Mouse (Mus musculus): Measurements from ENCODE around the gene Tnrc18.

The Tnrc18 gene

DNA sequence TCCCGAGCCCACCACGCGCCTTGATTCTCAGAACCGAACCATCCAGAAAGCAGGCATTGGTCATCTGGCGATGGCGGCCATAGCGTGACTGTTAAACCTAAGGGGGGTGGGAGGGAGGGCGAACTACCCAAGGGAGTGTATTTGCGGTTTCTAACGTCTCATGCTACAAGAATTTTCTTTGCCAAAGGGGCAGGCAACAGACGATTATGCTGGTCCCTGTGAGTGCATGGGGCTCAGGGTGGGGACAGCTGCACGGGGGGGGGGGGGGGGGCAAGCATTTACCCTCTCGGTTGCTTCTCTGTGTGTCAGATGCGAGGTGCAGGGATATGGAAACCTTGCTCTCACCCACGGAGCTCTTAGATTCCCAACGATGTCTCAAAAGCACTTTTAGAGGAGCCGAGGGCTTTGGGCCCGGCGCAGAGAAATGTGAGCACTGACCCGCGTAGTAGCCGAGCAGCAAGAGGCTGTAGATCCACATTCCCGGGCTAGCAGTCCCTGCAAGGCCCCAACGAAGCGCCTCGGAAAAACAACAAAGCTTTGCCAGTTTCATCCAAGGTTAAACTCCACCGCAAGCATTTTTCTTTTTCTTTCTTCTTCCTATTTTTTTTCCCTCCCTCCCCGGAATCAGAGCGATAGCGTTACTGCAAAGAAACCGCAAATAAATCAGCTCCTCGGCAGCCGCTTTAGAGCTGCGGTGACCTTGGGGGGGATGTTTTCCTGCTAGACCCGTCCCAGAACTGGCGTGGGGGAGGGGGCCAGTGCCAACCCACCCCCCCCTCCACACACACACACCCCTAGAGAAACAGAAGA is 5.0 kb upstream of the Tnrc18 start:
- DNase-seq (ENCODE audit: low spot score in 2 of 2) = peak; percentile 47 to 53

DNA sequence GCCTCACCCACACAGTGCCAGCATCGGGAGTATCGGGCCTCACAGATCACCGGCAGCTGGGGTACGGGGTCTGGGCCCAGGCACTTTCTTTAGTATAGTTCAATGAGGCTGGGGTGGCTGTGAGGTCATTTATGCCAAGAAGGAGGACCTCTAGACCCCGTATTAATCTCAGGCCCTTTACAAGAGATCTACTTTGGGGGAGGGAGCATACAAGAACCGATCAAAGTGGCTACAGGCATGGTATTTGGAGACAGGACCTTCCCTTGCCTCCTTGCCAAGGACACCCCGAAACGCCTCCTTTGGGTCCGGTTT is 4.5 kb upstream of the Tnrc18 start:
- peak in 1 of 2 experiments; percentile 37 for DNase-seq (ENCODE audit: low spot score in 2 of 2)

DNA sequence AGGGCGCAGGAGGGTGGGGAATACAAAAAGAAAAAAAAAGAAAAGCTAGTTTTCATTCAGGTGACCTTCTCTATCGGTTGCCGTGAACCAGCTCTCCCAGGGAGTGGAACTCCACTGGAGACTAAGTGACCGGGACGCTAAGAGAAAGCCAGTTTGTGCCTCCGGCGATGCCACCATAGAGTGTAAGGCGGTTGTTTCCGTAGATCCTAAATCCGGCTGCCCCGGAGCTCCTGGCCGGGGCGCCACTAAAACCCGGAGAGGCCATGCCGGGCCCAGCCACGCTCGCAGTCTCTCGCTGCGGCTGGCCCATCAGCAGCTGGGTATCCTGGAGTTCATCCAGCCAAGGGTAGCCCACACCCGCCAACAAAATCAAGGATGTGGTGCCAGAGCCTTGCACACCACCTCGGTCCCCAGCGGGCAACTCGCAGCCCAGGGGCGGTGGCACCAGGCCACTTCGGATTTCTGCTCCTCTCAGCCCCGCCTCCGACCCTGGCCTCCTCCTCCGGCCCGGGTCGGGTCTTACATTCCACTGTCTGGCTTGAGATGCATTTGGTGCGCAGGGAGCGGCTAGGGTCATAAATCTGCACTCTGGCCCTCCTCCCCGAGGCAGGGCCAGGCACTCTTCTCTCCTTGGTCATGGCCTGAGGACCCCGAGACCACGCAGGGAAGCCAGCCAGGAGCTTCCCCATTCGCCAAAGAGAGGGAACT is 4.0 kb upstream of the Tnrc18 start:
- peak; percentile 74 to 75 for DNase-seq (ENCODE audit: low spot score in 2 of 2)

DNA sequence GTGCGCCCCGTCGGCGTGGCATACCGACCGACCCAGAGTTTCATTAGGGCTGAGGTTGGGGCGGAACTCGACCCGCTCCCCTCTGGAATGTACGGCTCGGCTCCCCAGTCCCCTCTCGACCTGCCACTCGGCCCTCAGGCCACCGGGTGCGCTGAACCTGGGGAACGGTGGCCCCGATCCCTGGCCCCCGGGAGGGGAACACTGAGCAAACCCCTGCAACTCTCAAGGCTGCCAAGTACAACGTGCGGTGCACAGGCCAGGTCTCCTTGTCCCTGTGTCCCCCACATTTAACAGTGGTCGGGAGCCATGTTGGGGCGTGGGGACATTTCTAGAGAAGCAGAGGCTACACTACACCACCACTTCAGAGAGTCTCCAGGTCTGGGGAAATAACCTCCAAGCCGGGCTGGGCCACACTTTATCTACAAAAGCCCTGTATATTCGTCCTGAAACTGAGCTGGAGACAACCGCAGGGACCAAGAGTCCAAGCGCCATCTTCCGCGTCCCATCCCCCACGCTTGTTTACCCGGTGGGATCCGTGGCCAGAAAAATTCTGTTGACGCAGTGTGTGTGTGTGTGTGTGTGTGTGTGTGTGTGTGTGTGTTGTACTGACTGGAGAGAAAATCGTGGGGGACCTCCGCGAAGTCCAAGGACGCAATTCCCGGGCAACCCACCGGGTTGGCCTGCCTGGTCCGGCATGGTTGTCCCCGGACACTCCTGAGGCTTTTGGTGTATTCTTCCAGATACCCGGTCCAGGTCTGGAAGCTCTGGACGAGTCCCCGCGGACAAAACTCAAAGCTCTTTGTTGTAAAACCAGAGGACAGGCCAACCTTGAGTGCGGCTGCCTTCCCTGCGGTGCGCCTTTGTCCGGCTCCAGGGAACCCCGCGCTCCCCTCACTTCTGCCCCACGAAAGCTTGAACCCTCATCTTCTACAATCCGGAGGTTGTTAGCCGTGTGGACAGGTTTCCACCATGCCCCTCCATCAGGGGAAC is 3.1 kb upstream of the Tnrc18 start:
- DNase-seq (ENCODE audit: low spot score in 2 of 2) = peak; percentile 52 to 74

DNA sequence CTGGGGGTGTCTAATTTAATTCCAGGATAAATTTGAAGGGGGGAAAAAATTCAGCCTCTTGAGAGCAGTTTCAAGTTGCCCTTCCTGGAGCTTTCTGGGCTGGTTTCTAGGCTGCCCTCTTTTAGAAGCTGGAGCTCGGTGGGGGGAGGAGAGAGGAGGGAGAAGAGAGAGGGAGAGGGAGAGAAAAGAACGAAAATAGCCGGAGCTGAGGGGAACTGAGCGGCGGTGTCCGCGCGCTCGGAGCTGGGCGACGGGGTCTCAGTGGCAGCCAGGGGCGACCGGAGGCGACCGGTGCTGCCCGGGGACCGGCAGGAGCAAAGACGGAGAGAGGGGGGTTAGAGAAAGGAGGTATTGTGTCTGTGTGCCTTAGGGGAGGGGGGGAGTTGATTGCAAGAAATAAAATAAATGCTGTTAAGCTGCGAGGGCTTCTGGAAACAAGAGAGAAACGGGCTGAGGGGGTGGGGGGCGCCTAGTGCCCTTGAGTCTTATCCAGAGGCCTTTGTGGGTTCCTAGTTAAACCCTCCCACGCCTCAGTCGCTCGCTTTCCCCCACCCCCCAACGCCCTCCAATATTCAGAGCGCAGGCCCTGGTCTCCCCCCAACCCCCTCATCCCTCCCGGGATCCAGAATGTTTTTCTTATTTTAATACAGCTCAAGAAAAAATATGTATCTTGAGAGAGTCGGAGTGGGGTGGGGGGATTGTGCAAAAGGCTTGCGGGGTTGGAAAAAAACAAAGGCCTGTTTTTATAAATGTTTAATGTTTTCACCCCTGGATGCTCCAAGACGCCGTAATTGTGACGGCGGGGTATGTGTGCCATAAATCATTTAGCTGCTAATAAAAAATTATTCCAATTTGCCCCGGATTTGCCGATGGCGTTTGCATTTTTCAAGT is 2.2 kb upstream of the Tnrc18 start:
- peak; percentile 79 to 87 for DNase-seq (ENCODE audit: low spot score in 2 of 2)

DNA sequence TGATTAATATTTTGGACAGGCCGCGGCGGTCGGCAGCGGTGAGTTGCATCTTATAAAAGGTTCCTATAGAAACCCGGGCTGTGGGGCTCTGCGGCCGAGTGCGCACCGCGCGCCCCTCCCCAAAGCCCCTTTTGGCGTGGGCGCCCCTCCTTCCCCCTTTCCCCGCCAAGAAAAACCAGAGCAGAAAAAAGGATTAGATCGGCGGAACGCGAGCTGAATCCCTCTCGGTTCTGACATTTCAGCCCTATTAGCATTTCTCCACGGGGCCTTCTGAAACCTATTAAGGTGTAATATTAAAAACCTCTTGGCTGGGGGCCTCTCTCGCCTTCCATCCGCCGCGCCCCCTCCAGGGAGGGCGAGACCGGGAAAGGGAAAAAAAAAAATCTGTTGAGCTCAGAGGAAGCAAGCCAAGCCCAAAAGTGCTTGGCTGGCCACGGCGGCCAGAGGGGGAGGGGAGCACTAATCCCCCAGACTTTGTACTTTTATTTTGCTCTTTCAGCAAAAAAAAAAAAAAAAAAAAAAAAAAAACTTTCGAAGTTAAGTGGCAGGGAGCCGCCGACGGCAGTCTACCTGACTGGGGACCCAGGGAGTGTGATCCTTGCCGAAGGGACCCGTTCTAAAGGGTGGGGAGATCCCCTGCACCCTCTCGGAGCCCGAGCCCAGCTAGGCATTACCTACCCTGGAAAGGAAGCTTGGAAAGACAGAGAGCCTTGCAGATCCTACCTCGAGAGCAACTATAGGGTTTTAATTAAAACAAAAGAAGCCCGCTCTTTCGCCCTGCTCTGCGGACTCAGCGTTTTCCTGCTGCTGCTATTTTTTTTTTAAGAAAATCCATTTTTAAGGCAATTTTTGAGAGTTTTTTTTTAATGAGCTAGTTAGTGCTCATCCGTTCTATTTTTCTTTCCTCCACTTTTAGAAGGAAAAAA is 1.2 kb upstream of the Tnrc18 start:
- peak; percentile 56 to 57 for DNase-seq (ENCODE audit: low spot score in 2 of 2)

DNA sequence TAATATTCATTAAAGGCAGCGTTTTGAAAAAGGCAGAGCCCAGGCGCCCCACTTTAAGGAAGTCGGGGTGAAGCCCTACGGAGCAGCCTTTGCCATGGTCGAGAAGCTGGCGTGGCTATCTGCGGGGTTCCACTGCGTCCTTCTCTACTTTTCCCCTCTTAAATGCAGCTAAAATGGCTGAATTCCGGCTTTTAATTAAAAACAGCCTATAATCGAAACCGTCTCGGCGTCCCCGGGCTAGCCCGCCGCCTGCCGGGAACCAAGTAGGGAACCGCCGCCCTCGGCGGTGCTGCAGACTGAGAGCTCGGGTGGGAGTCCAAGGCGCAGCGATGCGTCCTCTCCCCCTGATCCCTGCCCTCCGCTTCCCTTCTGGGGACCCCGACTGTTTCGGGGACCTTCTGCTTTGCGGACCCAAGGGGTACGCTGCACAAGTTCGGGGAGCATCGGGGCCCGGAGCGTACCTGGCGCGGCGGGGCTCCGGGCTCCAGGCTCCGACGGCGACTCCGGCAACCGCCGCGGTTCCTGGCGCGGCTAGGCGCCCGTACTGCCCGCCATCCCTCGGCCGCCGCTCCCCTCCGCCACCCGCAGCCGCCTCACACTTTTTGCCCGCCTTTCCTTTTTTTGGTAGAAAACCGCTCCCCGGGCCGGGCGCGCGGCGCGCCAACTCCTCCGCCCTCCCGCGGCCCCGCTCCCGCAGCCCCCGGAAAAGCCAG is 495 bp downstream of the Tnrc18 start:
- DNase-seq (ENCODE audit: low spot score in 2 of 2) = peak; percentile 77 to 84

DNA sequence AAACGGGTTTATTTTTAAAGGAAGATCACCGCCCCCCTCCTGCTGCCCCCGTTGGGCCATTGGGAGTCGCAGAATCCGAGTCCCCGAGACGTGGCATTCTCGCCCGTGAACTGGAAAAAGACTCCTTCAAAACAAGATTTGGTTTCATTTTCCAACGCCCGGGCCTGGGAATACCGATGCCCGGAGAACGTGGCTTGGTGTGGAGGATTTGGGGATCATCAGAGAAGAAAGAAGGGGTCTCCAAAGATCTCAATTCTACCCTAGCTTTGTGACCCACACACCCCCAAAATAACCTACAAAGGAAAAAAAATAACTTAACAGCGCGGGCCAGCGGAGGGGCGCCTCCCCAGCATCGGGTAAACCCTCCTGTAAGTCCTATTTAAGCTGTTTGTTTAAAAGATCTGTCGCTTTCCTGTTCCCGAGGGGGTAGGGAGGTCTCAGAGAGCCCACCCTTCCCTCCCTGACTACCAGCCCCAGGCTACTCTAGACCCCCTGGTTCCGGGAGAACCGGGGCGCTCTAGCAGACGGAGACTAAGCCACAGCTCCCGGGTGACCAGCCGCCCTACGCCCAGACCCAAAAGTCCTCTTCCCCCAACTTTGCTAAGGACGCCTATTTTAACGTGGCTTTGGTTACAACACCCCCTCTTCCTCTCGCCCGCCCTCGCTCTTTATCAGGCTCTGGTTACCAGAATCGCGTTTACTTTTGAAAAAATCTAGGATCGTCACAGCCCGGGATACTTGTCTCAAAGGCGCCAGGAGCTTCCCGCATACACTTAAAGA is 1.2 kb downstream of the Tnrc18 start:
- DNase-seq (ENCODE audit: low spot score in 2 of 2) = peak in 1 of 2 experiments; percentile 57

DNA sequence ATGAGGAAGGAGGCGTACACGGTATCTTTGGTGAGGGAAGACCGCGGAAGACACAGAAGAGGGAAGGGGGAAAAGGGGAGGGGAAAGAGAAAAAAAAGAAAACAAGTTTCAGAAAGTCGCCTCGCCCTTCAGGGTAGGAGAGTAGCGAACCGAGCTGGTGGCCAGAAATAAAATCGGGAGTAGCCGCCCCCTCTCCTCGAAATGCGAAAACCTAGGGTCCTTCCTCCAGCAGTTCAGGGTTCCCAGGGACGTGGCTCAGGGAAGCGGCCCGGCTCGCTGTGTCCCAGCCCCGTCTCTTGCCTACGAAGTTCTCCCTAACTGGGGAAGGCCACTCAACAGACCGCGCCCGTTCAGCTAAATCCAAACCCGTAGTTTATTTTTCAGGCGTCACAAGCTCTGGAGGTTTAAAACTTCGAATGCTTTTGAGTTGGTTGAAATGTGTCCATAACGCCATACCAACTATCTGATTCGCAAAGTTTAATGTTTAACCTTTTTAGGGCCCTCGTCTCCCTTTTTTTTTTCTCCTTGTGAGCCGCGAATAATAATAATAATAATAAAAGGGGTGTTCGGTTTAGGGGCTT is 2.0 kb downstream of the Tnrc18 start:
- DNase-seq (ENCODE audit: low spot score in 2 of 2) = no peak

DNA sequence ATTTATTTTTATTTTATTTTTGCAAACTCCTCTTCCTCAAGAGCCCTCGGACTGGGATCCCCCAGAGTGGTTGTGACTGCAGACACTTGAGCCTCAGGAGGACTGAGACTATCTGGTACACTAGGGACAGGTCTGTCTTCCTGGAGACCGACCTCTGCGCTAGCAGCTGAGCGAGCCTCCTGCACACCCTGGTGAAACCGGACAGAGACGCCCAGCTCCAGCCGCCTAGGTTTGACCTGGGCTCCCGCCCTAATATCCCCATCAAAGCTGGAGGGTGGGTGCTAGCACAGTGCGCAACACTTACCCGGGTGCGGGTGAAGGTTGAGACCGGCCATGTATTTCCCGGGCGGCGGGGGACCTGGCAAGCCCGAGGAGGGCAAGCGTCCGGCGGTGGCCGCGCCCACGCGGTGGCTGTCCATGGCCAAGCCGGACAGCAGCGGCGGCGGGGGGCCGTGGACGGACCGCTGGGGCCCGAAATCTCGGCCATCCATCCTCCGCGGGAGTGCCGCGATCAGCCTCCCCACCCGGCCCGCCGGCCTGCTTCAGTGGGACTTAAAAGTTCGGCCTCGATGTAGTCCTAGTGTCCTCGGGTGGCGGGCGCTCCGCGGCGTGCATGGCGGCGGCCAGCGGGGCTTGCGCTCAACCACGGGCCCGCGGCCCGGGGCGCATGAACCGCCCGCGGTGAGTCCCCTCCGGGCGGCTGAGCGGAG is 2.6 kb downstream of the Tnrc18 start:
- DNase-seq (ENCODE audit: low spot score in 2 of 2) = peak in 1 of 2 experiments; percentile 42

DNA sequence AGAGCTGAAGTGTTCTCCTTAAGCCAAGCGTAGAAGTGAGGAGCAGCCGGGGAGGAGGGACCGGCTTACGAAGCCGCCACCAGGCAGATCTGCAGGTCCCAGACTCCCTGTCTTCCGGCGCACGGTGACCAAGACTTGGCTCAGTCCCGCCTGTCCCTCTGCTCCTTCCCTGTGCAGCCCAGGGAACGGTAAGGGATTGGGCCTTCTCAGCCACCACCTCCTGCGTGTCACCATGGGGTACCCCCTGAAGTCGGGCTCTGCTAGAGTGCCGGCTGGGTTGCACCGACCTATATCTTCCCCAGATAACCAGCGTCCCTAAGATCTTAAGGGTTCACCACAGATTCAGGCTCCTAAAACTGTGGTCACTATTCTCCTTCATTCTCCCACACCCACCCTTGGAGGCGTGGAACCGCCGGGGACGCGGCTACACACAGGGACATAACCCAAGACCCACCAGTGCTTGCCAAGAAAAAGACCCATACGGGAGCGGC is 3.3 kb downstream of the Tnrc18 start:
- DNase-seq (ENCODE audit: low spot score in 2 of 2) = peak; percentile 35 to 44

DNA sequence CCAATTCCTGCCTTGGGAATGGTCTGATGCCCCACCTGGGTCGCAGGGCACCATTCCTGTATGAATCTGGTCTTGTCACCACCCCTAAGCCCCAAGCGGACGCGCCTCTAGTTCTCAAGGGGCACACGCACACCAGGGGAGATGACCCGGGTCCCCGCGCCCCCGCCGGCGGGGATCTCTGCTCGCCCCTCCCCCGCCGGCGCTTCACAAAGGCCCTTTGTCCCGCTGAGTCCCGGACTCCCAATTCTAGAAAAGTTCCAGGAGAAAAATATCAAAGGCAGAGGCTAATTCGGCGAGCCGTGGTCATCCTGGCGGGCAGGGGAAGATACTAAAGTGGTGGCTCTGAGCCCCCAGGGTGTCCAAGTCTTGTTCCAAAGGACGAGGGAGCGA is 3.7 kb downstream of the Tnrc18 start:
- no peak for DNase-seq (ENCODE audit: low spot score in 2 of 2)

DNA sequence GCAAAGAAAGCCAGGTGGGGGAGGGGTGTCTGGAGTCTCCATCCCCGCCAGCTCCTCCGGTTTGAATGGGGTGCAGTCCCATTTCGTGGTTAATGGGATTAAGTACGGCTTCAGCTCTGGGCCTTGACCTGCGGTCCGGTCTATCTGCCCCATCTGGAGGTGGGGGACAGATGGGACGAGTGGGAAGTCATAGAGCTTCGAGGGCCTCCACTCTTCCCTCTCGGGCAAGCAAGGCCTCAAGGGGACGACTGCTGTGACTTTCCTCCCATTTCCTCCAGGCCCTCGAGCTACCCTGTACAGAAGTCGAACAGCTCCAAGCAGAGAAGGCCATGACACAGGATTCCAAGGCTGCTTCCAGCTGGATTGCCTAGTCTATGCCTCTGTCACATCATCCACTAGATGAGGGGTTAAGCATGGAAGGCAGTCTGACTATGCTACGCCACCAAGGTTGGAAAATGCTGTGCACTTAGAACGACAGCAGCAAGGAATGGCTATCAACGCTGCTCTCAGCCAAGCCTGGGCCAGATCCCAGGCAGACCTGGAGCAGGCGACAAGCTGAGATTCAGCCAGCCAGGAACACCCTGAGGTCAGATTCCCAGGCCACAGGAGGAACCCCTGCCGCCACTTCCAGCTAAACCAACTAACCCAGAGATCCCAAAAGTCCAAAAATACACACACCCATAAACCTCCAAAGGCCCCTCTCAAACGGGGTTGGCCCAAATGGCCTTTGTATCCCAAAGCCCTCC is 4.3 kb downstream of the Tnrc18 start:
- DNase-seq (ENCODE audit: low spot score in 2 of 2) = peak; percentile 32 to 45

DNA sequence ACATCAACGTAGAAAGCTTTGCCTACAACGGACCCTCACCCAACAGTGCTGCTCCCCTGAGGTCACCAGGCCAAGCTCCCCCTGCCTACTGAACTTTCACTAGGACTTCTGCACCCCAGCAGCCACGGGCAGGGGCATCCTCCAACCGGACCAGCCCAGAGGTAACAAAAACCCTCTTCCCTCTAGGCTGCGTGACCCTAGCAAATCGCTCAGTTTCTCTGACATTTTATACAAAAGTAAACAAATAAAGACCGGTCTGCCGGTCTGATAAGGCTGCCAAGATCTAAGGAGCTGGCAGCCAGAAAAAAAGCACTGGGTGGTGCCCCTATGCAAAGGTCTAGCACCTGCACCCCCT is 4.9 kb downstream of the Tnrc18 start:
- DNase-seq (ENCODE audit: low spot score in 2 of 2) = no peak

DNA sequence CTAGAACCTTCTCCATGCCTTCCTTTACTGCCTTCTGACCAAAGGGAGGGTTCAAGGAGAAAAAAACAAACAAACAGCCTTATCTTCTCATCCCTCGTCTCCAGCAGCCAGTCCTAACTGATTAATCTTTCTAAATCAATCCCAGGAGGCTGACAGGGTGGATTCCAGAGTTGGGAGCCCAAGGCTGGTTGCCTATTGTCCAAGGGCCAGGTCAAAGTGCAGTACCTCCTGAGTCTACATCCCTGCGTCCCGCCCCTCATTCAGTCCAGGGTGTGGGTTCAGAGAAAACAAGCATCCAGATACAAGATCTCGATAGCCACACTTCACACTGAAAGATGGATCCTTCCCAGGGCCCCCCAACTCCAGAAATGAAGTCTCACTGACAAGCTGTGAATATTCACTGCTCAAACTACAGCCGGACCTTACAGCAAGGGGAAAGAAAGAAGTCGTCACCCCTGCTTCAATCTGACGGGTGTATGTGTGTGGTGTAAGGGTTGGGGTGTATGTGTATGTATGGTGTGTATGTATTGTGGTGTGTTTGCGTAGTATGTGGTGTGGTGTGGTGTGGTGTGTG is 5.5 kb downstream of the Tnrc18 start:
- no peak for DNase-seq (ENCODE audit: low spot score in 2 of 2)

All from frontal cortex, postnatal 36 days (tissue).